Mouse (Mus musculus) mesoderm, embryonic 11.5 days (tissue): ENCODE results near the gene Dpf3.

ENCODE experiments used
- DNase-seq: peaks from one replicate; pipeline ENCODE4 v3.0.0-alpha.2; 2012; ENCODE audit warnings: low read depth, low spot score

The Dpf3 gene

GRCm38 (mm10) chr12:83211146-83211822 is 276.2 kb downstream of the Dpf3 start:
- DNase-seq, result no peak

DNA sequence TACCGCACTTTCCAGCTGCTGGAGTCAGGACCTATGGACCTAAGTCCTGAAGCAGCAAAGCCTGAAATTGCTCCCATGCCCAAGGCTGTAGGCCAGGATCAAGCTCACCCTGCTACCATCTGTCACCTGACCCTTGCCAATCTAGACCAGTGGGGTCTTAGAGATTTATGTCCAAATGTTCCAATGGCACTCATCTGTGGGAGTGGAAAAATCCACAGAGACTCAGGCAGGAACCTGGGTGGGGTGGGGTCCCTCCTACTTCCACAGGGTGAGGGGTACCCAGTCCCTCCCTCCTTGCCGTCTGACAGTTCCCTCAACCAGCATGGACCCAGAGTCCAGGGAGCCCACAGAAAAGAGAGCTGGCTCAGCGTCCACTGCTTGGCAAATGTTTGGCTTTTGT is 276.8 kb downstream of the Dpf3 start:
- no peak for DNase-seq

DNA sequence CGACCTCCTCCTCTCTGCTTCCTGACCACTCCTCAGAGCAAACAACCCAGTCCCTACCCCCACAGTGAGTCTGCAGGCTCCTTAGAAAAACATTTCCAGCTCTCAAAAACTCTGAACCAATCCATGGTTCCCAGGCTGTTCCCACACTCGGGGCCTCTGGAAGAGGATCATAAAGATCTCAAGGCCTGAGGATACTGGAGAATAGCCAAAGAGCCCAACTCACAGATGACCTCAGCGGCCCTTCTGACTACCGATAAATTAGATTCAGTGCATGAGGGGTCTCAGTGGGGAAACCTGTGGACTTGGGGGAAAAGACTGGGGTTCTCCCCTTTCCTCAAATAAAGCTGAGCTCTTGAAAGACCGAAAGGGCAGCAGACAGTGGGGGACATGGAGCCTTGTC is 277.2 kb downstream of the Dpf3 start:
- no peak for DNase-seq

DNA sequence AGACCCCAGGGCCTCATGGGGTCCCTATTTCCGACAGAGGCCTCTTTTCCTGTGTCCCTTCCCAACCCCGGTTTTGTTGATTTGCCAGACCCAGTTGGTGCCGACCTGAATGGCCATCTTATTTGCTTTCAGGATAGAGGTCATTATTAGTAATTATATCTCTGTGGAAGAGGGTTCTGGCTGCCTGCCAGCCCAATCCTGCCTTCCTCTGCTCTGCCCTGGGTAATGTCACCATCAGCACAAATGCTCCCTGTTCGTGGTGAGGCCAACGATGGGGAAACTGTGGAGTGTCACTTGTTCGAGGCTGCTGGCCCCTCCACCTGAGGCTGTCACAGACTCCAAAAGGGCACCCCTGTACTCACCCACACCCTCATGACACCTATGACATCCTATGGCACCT is 278.1 kb downstream of the Dpf3 start:
- DNase-seq, result no peak

DNA sequence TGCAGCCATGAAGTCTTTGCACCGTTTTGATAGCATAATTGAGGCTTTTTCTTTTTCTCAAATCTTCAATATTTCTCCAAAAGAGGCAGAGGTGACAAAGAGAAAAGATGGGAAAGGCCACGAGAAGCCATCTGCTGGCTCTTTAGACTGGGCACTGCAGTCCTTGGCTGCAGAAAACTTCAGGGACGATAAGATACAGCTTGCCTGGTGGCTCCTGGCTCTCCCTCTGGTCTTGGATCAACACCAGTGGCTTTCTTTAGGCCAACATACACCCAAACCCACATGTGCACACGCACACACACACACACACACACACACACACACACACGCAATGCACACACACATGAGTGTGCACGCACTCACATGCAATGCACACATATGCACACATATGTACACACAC is 278.7 kb downstream of the Dpf3 start:
- no peak for DNase-seq

- no peak for DNase-seq
Observed at GRCm38 (mm10) chr12:83208011-83208410, 279.5 kb downstream of the Dpf3 start.

- no peak for DNase-seq
Observed at GRCm38 (mm10) chr12:83207481-83207880, 280.0 kb downstream of the Dpf3 start.

GRCm38 (mm10) chr12:83206866-83207265 is 280.6 kb downstream of the Dpf3 start:
- DNase-seq, result no peak

GRCm38 (mm10) chr12:83204361-83204760 is 283.2 kb downstream of the Dpf3 start:
- no peak for DNase-seq

DNA sequence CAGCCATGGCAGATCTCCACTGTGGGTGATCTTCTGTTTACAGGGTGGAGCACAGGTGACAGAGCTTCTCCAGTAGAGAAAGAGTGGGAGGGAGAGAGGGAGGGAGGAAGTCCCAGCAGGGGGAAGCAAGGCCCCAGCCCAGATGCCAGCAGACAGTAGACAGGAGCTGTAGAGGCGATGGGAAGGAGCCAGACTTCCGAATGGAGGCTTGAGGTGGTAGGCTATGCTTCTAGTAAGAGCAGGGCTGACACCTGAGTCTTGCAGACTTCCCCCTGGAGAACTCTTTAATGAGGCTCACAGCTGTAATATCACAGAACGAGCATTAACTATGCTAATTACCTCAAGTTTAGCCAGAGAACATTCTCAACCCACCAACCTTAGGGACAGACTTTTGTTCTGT is 285.8 kb downstream of the Dpf3 start:
- DNase-seq, result no peak

DNA sequence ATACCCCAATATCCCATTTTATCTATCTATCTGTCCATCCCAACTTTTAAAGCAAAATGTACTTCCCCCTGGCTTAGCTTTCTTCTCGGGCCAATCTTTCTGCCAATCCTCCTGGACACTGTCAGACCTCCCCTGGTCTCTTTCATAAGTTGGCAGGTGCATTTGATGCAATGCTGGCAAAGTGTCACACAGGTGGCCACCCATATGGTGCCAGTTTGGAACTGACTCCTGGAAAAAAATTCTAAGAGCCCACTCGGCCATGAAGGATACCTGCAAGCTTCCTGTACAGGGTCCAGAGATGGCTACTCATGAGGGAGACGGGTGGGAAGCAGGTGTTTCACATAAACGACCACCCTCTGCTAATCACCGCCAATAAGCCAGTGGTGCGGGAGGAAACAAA is 307.0 kb downstream of the Dpf3 start:
- no peak for DNase-seq

DNA sequence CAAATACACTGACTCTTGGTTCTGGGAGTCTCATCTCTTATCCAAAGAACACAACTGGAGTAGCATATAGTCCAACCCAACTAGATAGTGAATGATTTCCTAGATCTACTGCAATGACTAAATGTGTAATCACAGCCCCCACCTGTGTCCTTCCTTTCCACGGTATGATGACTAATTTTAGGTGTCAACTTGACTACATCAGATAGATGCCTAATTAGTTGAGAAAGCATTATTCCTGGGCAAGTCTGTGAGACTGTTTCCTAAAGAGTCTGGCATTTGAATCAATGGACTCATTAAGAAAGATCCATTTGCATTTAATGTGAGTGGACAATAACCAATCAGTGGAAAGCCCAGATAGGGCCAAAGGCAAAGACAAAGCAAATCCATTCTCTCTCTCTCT is 307.7 kb downstream of the Dpf3 start:
- no peak for DNase-seq

- DNase-seq, result no peak
Observed at GRCm38 (mm10) chr12:83178770-83179169, 308.7 kb downstream of the Dpf3 start.

- DNase-seq, result no peak
Observed at GRCm38 (mm10) chr12:83169495-83170209, 317.9 kb downstream of the Dpf3 start.

DNA sequence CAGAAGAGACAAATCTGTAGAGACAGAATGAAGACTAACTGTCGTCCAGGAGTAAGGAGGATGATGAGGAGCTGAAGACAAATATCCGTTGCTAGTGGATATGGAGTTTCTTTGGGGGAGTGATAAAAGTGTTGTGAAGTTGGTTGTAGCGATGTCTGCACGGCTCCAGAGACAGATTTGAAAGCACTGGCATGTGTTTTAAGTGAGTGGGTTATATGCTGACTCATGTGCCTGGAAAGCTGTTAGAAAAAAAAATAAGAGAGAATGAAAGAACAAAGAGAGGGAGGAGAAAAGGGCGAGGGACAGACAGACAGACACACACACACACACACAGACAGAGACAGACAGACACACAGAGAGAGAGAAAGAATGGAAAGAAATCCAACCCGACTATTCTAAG is 319.2 kb downstream of the Dpf3 start:
- no peak for DNase-seq

DNA sequence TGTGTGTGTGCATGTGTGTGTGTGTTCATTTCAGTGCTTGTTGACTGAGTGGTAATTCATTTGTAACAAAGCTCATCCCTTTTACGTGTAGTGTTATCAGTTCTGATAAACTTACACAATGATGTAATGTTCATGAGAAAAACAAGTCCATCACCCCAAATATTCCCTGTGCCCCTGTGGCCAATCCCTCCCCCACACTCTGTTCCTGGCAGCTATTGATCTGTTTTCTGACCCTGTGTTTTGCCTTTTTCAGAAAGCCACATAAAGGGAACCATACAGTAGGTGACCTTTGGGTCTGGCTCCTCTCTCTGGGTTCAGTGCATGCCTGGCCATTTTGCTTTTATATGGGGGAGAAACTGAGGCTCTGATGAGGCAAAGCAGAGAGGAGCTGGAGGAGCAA is 322.5 kb downstream of the Dpf3 start:
- no peak for DNase-seq
